Mouse (Mus musculus) brain, embryonic 14.5 days (tissue): Measurements from ENCODE around the gene Mtch2.
A peak's percentile ranks its signal among the peaks of the same experiment; 100 is the strongest.

Experiments used
- CTCF ChIP-seq: fragments of 200-500 bp; IDR thresholded peaks from 2 replicates; pipeline ENCODE4 v1.5.1; 2012; ENCODE audit warnings: inconsistent platforms, mild to moderate bottlenecking, moderate library complexity, borderline replicate concordance; ENCODE audit not compliant: insufficient read depth, insufficient read length; ENCODE audit errors: extremely low read depth
- POLR2A ChIP-seq: fragments of 200-500 bp; IDR thresholded peaks from 2 replicates; pipeline ENCODE4 v1.6.1; 2012; ENCODE audit warnings: mild to moderate bottlenecking, inconsistent platforms, borderline replicate concordance; ENCODE audit not compliant: poor library complexity, insufficient read depth, insufficient read length, severe bottlenecking; ENCODE audit errors: extremely low read depth

DNA sequence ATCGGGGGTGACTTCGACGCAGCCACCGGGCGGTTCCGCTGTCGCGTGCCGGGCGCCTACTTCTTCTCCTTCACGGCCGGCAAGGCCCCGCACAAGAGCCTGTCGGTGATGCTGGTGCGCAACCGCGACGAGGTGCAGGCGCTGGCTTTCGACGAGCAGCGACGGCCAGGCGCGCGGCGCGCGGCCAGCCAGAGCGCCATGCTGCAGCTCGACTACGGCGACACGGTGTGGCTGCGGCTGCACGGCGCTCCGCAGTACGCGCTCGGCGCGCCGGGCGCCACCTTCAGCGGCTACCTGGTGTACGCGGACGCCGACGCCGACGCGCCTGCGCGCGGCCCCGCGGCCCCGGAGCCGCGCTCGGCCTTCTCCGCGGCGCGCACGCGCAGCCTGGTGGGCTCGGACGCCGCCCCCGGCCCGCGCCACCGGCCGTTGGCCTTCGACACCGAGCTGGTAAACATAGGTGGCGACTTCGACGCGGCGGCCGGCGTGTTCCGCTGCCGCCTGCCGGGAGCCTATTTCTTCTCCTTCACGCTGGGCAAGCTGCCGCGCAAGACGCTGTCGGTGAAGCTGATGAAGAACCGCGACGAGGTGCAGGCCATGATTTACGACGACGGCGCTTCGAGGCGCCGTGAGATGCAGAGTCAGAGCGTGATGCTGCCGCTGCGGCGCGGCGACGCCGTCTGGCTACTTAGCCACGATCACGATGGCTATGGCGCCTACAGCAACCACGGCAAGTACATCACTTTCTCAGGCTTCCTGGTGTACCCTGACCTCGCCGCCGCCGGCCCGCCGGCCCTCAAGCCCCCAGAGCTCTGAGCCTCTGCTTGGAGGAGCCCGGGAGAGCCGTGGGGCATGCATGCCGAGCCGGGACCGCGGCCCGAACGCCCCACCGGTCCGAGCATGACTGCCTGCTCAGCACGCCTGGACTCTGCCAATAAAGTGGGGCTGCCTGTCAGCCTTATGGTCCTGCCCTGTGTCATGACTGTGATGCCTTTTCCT is 42.9 kb downstream of the Mtch2 start:
- no peak for TF ChIP-seq CTCF
- peak; percentile 56; the same call in 1 of the 2 replicates for TF ChIP-seq POLR2A
